Mouse (Mus musculus): ENCODE measurements around the gene Gas8. TPM values are rescaled to one million over a fixed set of nuclear protein-coding genes. Genes with fewer than 3 reads are reported as not detected.
"Not testable (repeated sequence)": the region's sequence is repeated elsewhere in the genome, so short reads cannot be mapped to it uniquely, and the experiment has no call there.

Gas8 gene
- polyA plus RNA-seq, 1 experiment from 2014 or later = 15.5 TPM

GRCm38 (mm10) chr8:123527720-123528489 is 9.3 kb downstream of the Gas8 start:
- Histone ChIP-seq H3K27ac (ENCODE audit: low read depth, low read length) (no peak overlapping the region), H3K4me2 (no peak overlapping the region), H3K36me3 (ENCODE audit: control insufficient read depth, insufficient read depth, low read length) (peaks cover 57% of the 10 kb centered on the region), H3K9me3 (ENCODE audit: control insufficient read depth, low read length) (no peaks in the 10 kb centered on the region), H3K9ac (ENCODE audit: low read depth, low read length) (no peak overlapping the region), H3K27me3 (replicated peaks; ENCODE audit: control insufficient read depth, insufficient read depth, low read length) (no peaks in the 10 kb centered on the region), H3K4me3 (ENCODE audit: low read depth, low read length) (no peak overlapping the region), H3K4me1 (replicated peaks; ENCODE audit: control insufficient read depth, insufficient read depth, low read length) (no peaks in the 10 kb centered on the region)
- DNase-seq (ENCODE audit: low spot score) (no peak), ATAC-seq (replicated peaks; ENCODE audit: low FRiP score) (no peak)
- 88% methylated on average over 25 of the region's 25 CpGs for WGBS

- Histone ChIP-seq H3K4me2 (no peak overlapping the region), H3K9ac (ENCODE audit: low read depth, low read length) (no peak overlapping the region), H3K4me1 (replicated peaks; ENCODE audit: control insufficient read depth, insufficient read depth, low read length) (no peaks in the 10 kb centered on the region), H3K36me3 (ENCODE audit: control insufficient read depth, insufficient read depth, low read length) (peaks cover 9% of the 10 kb centered on the region; the same call in 1 of the 2 replicates), H3K27ac (ENCODE audit: low read depth, low read length) (no peak overlapping the region), H3K9me3 (ENCODE audit: control insufficient read depth, low read length) (no peaks in the 10 kb centered on the region), H3K27me3 (replicated peaks; ENCODE audit: control insufficient read depth, insufficient read depth, low read length) (peaks cover 10% of the 10 kb centered on the region), H3K4me3 (ENCODE audit: low read depth, low read length) (no peak overlapping the region)
- WGBS = 87% methylated on average over 9 of the region's 9 CpGs
- ATAC-seq (replicated peaks; ENCODE audit: low FRiP score) (no peak), DNase-seq (ENCODE audit: low spot score) (no peak)
Measured at GRCm38 (mm10) chr8:123536242-123536989, 17.8 kb downstream of the Gas8 start.

GRCm38 (mm10) chr8:123536990-123537380 is 18.4 kb downstream of the Gas8 start:
- no peaks in the 10 kb centered on the region for H3K9me3 ChIP-seq (ENCODE audit: control insufficient read depth, low read length)
- WGBS = 30% methylated on average over 7 of the region's 10 CpGs
- no peak overlapping the region for H3K4me2 ChIP-seq
- no peak overlapping the region for H3K4me3 ChIP-seq (ENCODE audit: low read depth, low read length)
- no peak overlapping the region for H3K9ac ChIP-seq (ENCODE audit: low read depth, low read length)
- DNase-seq (ENCODE audit: low spot score) (no peak), ATAC-seq (replicated peaks; ENCODE audit: low FRiP score) (no peak)
- H3K4me1 ChIP-seq (replicated peaks; ENCODE audit: control insufficient read depth, insufficient read depth, low read length) = no peaks in the 10 kb centered on the region
- H3K27me3 ChIP-seq (replicated peaks; ENCODE audit: control insufficient read depth, insufficient read depth, low read length) = peaks cover 10% of the 10 kb centered on the region
- H3K36me3 ChIP-seq (ENCODE audit: control insufficient read depth, insufficient read depth, low read length) = peaks cover 6% of the 10 kb centered on the region; the same call in 1 of the 2 replicates
- H3K27ac ChIP-seq (ENCODE audit: low read depth, low read length) = no peak overlapping the region

- H3K4me3 ChIP-seq (ENCODE audit: low read depth, low read length); H3K27me3 ChIP-seq (replicated peaks; ENCODE audit: control insufficient read depth, insufficient read depth, low read length); H3K27ac ChIP-seq (ENCODE audit: low read depth, low read length); ATAC-seq (replicated peaks; ENCODE audit: low FRiP score); H3K4me2 ChIP-seq; H3K4me1 ChIP-seq (replicated peaks; ENCODE audit: control insufficient read depth, insufficient read depth, low read length); DNase-seq (ENCODE audit: low spot score); H3K9ac ChIP-seq (ENCODE audit: low read depth, low read length); H3K9me3 ChIP-seq (ENCODE audit: control insufficient read depth, low read length); H3K36me3 ChIP-seq (ENCODE audit: control insufficient read depth, insufficient read depth, low read length): not testable (repeated sequence)
- WGBS = 74% methylated on average over 3 of the region's 14 CpGs
Measured at GRCm38 (mm10) chr8:123537641-123538040, 19.0 kb downstream of the Gas8 start.

- H3K27ac ChIP-seq (ENCODE audit: low read depth, low read length); H3K4me2 ChIP-seq; H3K4me1 ChIP-seq (replicated peaks; ENCODE audit: control insufficient read depth, insufficient read depth, low read length); H3K9me3 ChIP-seq (ENCODE audit: control insufficient read depth, low read length); H3K27me3 ChIP-seq (replicated peaks; ENCODE audit: control insufficient read depth, insufficient read depth, low read length); DNase-seq (ENCODE audit: low spot score); H3K9ac ChIP-seq (ENCODE audit: low read depth, low read length); ATAC-seq (replicated peaks; ENCODE audit: low FRiP score); H3K4me3 ChIP-seq (ENCODE audit: low read depth, low read length); H3K36me3 ChIP-seq (ENCODE audit: control insufficient read depth, insufficient read depth, low read length): not testable (repeated sequence)
- no CpG with 5 or more reads among the region's 45 CpGs for WGBS
Measured at GRCm38 (mm10) chr8:123564221-123564620, 45.6 kb downstream of the Gas8 start.

- H3K4me2 ChIP-seq; H3K9me3 ChIP-seq (ENCODE audit: control insufficient read depth, low read length); H3K4me3 ChIP-seq (ENCODE audit: low read depth, low read length); DNase-seq (ENCODE audit: low spot score); ATAC-seq (replicated peaks; ENCODE audit: low FRiP score); H3K36me3 ChIP-seq (ENCODE audit: control insufficient read depth, insufficient read depth, low read length); H3K4me1 ChIP-seq (replicated peaks; ENCODE audit: control insufficient read depth, insufficient read depth, low read length); H3K9ac ChIP-seq (ENCODE audit: low read depth, low read length); H3K27ac ChIP-seq (ENCODE audit: low read depth, low read length); H3K27me3 ChIP-seq (replicated peaks; ENCODE audit: control insufficient read depth, insufficient read depth, low read length): not testable (repeated sequence)
- whole genome bisulfite sequencing = 40% methylated on average over 1 of the region's 10 CpGs
Measured at GRCm38 (mm10) chr8:123575386-123575785, 56.8 kb downstream of the Gas8 start.

Other genes with a start within 250 kb of the Gas8 start
- gene Fanca, start 200.3 kb upstream of the Gas8 start, polyA plus RNA-seq (2014; fragmentation: Nextera tagmentation; extraction: Ambion mirVana) = 39.7 and 46.8 TPM in 2 replicates
- 6.5 and 6.7 TPM in 2 replicates for gene Spire2, start 186.1 kb upstream of the Gas8 start, polyA plus RNA-seq (2014; fragmentation: Nextera tagmentation; extraction: Ambion mirVana)
- 136 and 147 TPM in 2 replicates for gene Tcf25, start 145.1 kb upstream of the Gas8 start, polyA plus RNA-seq (2014; fragmentation: Nextera tagmentation; extraction: Ambion mirVana)
- 0.04 and 0.06 TPM in 2 replicates for gene Mc1r, start 111.7 kb upstream of the Gas8 start, polyA plus RNA-seq (2014; fragmentation: Nextera tagmentation; extraction: Ambion mirVana)
- 6.0 and 6.9 TPM in 2 replicates for gene Tubb3, start 107.4 kb upstream of the Gas8 start, polyA plus RNA-seq (2014; fragmentation: Nextera tagmentation; extraction: Ambion mirVana)
- gene Def8, start 95.3 kb upstream of the Gas8 start, polyA plus RNA-seq (2014; fragmentation: Nextera tagmentation; extraction: Ambion mirVana) = 27.0 and 32.7 TPM in 2 replicates
- 42.2 and 43.0 TPM in 2 replicates for gene Afg3l1, start 40.9 kb upstream of the Gas8 start, polyA plus RNA-seq (2014; fragmentation: Nextera tagmentation; extraction: Ambion mirVana)
- gene Dbndd1, start 3.4 kb upstream of the Gas8 start, polyA plus RNA-seq (2014; fragmentation: Nextera tagmentation; extraction: Ambion mirVana) = 1.5 and 1.6 TPM in 2 replicates
- 4.8 and 4.9 TPM in 2 replicates for gene Rhou, start 135.1 kb downstream of the Gas8 start, polyA plus RNA-seq (2014; fragmentation: Nextera tagmentation; extraction: Ambion mirVana)

Measured in liver, embryonic 11.5 days (tissue).